Mouse (Mus musculus) left cerebral cortex, adult 2 months (tissue): ENCODE measurements at regions not wholly inside any gene's neighbourhood (a gene's known extent, or its start where the extent isn't known, plus 50 kb on each side); places are given as distances from the start of the nearest gene placed in this dataset.

ENCODE experiments used
- DNase-seq, 2 experiments: peaks; one replicate each; pipeline ENCODE4 v3.0.0; 2021 to 2022; ENCODE audit warnings: low spot score in 2 of 2, mixed read lengths in 1 of 2; ENCODE audit errors: extremely low spot score in 1 of 2
- H3K27ac ChIP-seq: fragments of 200-600 bp; 2 replicates; pipeline ENCODE4 v1.8.1; 2022
- H3K4me3 ChIP-seq: fragments of 200-600 bp; 2 replicates; pipeline ENCODE4 v1.8.1; 2022
- CTCF ChIP-seq: fragments of 200-600 bp; IDR thresholded peaks from 2 replicates; pipeline ENCODE4 v1.8.1; 2022; ENCODE audit warnings: antibody characterized with exemption, mild to moderate bottlenecking, moderate library complexity
- intact Hi-C: fragments of 180-260 bp; cut with DNase I; formaldehyde crosslinking; loops from one replicate; pipeline ENCODE4 v1.15.1; 2025

DNA sequence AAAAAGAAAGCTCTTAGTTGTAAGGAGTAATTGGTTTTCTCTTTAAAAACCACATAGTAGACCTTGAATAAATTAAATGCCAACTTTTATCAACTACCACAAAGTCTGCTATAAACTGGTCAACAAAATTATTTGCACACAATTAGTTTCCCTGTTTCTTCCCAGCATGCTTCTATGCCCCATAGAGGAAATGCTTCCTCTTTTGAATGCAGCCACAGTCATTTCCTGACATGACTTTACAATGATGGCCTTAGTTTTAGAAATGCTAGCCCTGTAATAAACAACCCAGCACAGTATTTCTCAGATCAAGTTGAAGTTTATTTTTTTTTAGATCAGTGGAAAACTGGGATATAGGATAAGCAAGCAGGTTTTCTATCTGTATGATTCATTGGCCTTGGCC, 768.5 kb upstream of the Klhl1 start:
- no peak for DNase-seq
- Histone ChIP-seq H3K4me3 (no peak overlapping the region), H3K27ac (no peak overlapping the region)
- intact Hi-C loops = no loop called here
- no peak for TF ChIP-seq CTCF

DNA sequence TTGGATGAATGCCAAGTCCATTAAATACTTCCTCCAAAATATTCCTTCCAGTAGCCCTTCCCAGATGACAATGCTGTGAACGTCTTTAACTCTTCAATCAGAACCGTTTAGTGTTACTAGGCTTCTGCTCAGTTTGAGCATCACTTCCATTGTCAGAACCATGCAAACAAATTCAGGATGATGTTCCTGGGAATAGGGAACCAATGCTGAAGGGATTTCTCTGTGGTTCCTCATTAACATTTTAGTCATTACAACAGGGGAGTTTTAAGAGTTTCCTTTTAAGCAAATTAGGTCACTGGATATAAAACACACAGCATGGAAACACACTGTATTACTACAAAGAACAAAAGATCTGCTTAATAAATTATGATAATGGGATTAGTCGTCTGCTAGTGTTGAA, 739.6 kb upstream of the Klhl1 start:
- no peak for DNase-seq
- no peak for TF ChIP-seq CTCF
- H3K27ac ChIP-seq = no peak overlapping the region
- intact Hi-C loops = no loop called here
- H3K4me3 ChIP-seq = no peak overlapping the region
